Mouse (Mus musculus) kidney, embryonic 15.5 days (tissue): Measurements from ENCODE around the gene Tiparp. TPM values are rescaled to one million over a fixed set of nuclear protein-coding genes. Genes with fewer than 3 reads are reported as not detected.

ENCODE experiments used
- ATAC-seq: fragments of 200-750 bp; cut with Nextera tagmentation; replicated peaks from 2 replicates; pipeline ENCODE4 v1.8.0; 2017; ENCODE audit warnings: moderate TSS enrichment; ENCODE audit not compliant: low FRiP score
- H3K27ac ChIP-seq: fragments of 300-500 bp; sonication (generic); 2 replicates; pipeline ENCODE4 v1.5.1; 2015; ENCODE audit warnings: mild to moderate bottlenecking, inconsistent platforms
- H3K27me3 ChIP-seq: fragments of 300-500 bp; sonication (generic); 2 replicates; pipeline ENCODE4 v1.6.1; 2015; ENCODE audit warnings: inconsistent platforms
- H3K36me3 ChIP-seq: fragments of 300-500 bp; sonication (generic); 2 replicates; pipeline ENCODE4 v1.6.1; 2015; ENCODE audit warnings: inconsistent platforms
- H3K4me1 ChIP-seq: fragments of 300-500 bp; sonication (generic); 2 replicates; pipeline ENCODE4 v1.6.1; 2015; ENCODE audit warnings: inconsistent platforms
- H3K4me2 ChIP-seq: fragments of 300-500 bp; sonication (generic); 2 replicates; pipeline ENCODE4 v1.6.1; 2015; ENCODE audit warnings: moderate library complexity, mild to moderate bottlenecking, inconsistent platforms
- H3K4me3 ChIP-seq: fragments of 300-500 bp; sonication (generic); replicated peaks from 2 replicates; pipeline ENCODE4 v1.5.1; 2015; ENCODE audit warnings: mild to moderate bottlenecking, inconsistent platforms
- H3K9ac ChIP-seq: fragments of 300-500 bp; sonication (generic); 2 replicates; pipeline ENCODE4 v1.6.1; 2015; ENCODE audit warnings: mild to moderate bottlenecking, inconsistent platforms
- H3K9me3 ChIP-seq: fragments of 300-500 bp; sonication (generic); replicated peaks from 2 replicates; pipeline ENCODE4 v1.6.1; 2016; ENCODE audit warnings: inconsistent platforms
- WGBS: fragments of 180-500 bp; shearing (Covaris S2); methylation state at CpG from one replicate; pipeline ENCODE4 v1.1.7; 2015; ENCODE audit warnings: mixed read lengths; 5-methylcytosine and 5-hydroxymethylcytosine counted together
- polyA plus RNA-seq: library from polyadenylated mRNA; unstranded; fragments of >200 nt; fragmentation: Nextera tagmentation; extraction: Ambion mirVana; gene quantifications from 2 replicates; pipeline ENCODE4 v1.2.1, GENCODE M21; 2015

The Tiparp gene
- polyA plus RNA-seq: 26.0 and 29.5 TPM in 2 replicates

DNA sequence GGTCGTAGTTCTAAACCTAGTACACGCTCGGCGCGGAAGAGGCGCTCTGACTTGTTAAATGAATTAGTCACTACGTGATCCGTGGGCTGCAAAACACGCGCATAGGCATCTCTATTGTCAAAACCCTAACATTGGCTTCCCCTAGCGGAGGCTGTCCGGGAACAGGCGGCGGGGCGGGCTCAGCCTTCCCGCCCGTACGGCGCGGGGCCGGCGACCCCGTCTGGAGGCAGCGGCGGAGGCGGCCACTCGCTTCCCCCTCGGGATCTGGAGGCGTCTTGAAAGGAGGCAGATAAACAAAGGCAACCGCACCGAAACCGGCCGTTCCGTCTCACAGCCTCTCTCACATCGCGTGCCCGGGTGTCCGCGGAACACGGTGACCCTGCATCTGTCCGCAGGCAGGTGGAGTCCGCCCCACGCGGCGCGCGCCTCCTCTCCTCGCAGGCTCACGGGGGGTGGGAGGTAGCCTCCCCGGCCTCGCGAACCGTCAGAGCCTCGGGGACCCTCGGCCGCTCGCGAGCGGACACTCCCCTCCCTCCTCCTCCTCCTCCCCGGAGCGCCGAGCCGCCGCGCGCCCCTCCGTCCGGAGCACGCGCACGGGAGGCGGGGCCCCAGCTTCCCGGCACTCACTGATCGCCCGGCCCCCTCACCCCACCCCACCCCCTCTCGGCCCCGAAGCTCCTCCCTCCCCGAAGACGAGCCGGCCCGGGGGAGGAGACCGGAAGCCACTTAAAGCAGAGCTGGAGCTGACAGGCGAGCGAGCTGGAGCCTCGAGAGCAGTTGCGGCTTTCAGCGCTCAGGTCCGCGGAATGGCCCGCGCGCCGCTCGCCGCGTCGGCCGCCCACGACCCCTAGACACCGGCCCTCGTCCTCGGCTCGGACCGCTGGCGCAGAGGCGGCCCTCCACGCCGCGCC, at the start of gene Tiparp:
TSS of gene Tiparp (plus strand) at position 720 of the 911 bp plus-strand sequence.
- Histone ChIP-seq H3K36me3 (peaks cover 11% of the 10 kb centered on the region), H3K4me1 (peaks cover 7% of the 10 kb centered on the region; the same call in 1 of the 2 replicates), H3K4me3 (peak within 1 kb of the TSS; percentile 93), H3K9ac (peak within 1 kb of the TSS; percentile 93), H3K4me2 (peak within 1 kb of the TSS; percentile 84), H3K9me3 (no peaks in the 10 kb centered on the region), H3K27me3 (no peaks in the 10 kb centered on the region), H3K27ac (peak within 1 kb of the TSS; percentile 99)
- under 1% methylated on average over 105 of the region's 109 CpGs for WGBS
- ATAC-seq: peak; percentile 93

GRCm38 (mm10) chr3:65480676-65481075, 47.5 kb upstream of the Tiparp start:
- Histone ChIP-seq H3K27me3 (no peaks in the 10 kb centered on the region), H3K4me1 (0 out of 2 replicates have a peak, but pooled peaks cover 6% of the 10 kb centered on the region), H3K27ac (no peak overlapping the region), H3K4me3 (no peak overlapping the region), H3K4me2 (no peak overlapping the region), H3K9ac (no peak overlapping the region), H3K36me3 (no peaks in the 10 kb centered on the region), H3K9me3 (0 out of 2 replicates have a peak, but pooled peaks cover 3% of the 10 kb centered on the region)
- ATAC-seq: no peak
- 64% methylated on average over 6 of the region's 6 CpGs for WGBS

DNA sequence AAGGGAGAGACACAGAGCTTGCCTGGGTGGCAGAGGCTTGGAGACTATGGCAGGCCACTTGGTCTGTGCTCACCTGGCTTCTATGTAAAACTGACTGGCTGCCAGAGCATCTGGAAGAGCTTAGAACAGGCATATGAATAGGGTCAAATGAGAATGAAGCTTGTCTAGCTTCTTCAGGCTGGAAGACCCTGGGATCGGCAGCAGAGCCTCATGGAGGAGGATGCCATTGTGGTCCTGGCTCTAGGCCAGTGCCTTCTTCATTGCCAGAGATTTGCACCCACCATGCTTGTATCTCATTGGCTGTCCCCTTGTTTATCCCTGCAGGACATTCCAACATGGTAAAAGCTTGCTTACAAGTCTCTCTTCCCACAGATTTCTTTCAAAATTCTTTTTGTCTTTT, 45.9 kb upstream of the Tiparp start:
- Histone ChIP-seq H3K9me3 (0 out of 2 replicates have a peak, but pooled peaks cover 3% of the 10 kb centered on the region), H3K4me1 (0 out of 2 replicates have a peak, but pooled peaks cover 4% of the 10 kb centered on the region), H3K4me2 (no peak overlapping the region), H3K4me3 (no peak overlapping the region), H3K9ac (no peak overlapping the region), H3K27ac (no peak overlapping the region), H3K36me3 (no peaks in the 10 kb centered on the region), H3K27me3 (no peaks in the 10 kb centered on the region)
- WGBS: 67% methylated on average over 1 of the region's 1 CpGs
- ATAC-seq: no peak

DNA sequence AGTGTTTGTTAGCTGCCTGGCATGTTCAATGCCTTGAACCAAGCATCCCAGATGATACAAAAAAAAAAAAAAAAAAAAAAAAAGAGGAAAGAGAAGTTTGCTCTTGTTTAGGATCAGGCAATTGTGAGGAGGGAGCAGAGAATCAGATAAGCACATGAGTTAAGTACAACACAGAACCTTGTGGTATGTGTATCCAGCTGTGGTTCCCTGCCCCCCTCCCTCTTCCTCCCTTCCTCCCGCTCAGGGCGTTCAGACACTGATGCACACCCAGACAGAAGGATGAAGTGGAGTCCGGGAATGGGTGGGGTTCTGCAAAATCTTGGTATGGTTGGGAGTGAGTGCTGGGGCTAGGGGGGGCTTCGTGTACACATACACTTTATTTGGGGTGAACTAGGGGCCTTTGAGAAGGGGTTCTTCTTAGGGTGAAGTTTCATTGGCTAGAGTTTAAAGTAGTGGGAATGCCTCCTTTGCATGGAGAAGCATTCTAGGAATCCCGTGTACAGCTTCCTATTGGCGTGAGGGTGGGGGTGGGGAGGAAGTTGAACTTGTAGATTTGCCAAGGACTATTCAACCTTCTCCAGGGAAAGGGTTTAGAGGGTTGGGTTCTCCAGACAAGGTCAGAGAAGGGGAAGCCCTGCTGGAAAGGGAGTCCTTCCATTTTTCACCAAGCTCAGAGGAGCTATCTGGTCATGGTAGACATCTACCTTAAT, 45.4 kb upstream of the Tiparp start:
- H3K27ac ChIP-seq: no peak overlapping the region

GRCm38 (mm10) chr3:65484161-65484733, 44.0 kb upstream of the Tiparp start:
- Histone ChIP-seq H3K9me3 (no peaks in the 10 kb centered on the region), H3K4me3 (no peak overlapping the region), H3K9ac (no peak overlapping the region), H3K27me3 (no peaks in the 10 kb centered on the region), H3K4me2 (no peak overlapping the region), H3K4me1 (peaks cover 17% of the 10 kb centered on the region; the same call in 1 of the 2 replicates), H3K36me3 (no peaks in the 10 kb centered on the region), H3K27ac (no peak overlapping the region)
- 61% methylated on average over 7 of the region's 7 CpGs for WGBS
- ATAC-seq: no peak

More for the DNA sequence above, 45.4 kb upstream of the Tiparp start:
- H3K4me1 ChIP-seq: peaks cover 6% of the 10 kb centered on the region; the same call in 1 of the 2 replicates
- no peak overlapping the region for H3K4me3 ChIP-seq
- 0 out of 2 replicates have a peak, but pooled peaks cover 3% of the 10 kb centered on the region for H3K9me3 ChIP-seq
- H3K36me3 ChIP-seq: no peaks in the 10 kb centered on the region
- H3K4me2 ChIP-seq: no peak overlapping the region
- 48% methylated on average over 6 of the region's 6 CpGs for WGBS
- 0 out of 2 replicates have a peak, but pooled peaks have one; percentile 52 for ATAC-seq
- H3K27me3 ChIP-seq: no peaks in the 10 kb centered on the region
- no peak overlapping the region for H3K9ac ChIP-seq

DNA sequence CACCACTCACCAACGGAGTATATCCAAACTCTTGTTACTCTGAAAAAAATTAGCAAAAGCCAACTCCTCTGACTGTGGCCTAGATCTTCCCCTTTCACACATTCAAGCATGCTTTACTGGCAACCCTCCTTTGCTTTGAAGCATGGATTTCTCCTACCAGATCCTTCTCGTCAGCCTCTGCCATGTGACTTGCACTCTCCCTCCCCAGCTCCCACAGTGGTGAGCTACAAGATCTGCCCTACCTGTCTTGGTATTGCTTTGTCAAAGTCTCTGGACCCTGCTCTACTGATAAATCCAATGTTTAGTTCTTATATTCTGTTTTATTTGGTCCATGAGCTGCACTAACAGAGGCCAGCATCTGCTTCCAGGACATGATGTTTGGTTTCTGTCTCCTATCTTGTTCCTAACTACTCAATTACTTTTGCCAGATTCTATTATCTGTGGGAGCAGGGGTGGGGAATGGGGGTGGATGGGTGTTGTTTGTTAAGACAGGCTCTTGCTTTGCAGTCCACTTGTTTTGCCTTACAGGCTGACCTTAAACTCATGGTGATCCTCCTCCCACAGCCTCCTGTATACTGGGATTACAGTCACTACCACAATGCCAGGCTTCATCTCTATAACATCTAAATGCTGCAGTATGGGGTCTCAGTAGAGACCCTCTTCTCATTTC, 40.7 kb upstream of the Tiparp start:
- Histone ChIP-seq H3K9me3 (no peaks in the 10 kb centered on the region), H3K9ac (no peak overlapping the region), H3K4me1 (peaks cover 17% of the 10 kb centered on the region; the same call in 1 of the 2 replicates), H3K27ac (no peak overlapping the region), H3K4me2 (no peak overlapping the region), H3K4me3 (no peak overlapping the region), H3K27me3 (no peaks in the 10 kb centered on the region), H3K36me3 (no peaks in the 10 kb centered on the region)
- WGBS: 66% methylated on average over 2 of the region's 2 CpGs
- ATAC-seq: no peak

- H3K4me1 ChIP-seq: peaks cover 14% of the 10 kb centered on the region; the same call in 1 of the 2 replicates
- peak; percentile 70 for ATAC-seq
- H3K4me2 ChIP-seq: no peak overlapping the region
- H3K27me3 ChIP-seq: no peaks in the 10 kb centered on the region
- H3K9me3 ChIP-seq: no peaks in the 10 kb centered on the region
- no peaks in the 10 kb centered on the region for H3K36me3 ChIP-seq
- no peak overlapping the region for H3K9ac ChIP-seq
- no peak overlapping the region for H3K4me3 ChIP-seq
- peak overlapping the region; percentile 52; the same call in 1 of the 2 replicates for H3K27ac ChIP-seq
- 51% methylated on average over 1 of the region's 1 CpGs for WGBS
Observed at GRCm38 (mm10) chr3:65488556-65489244, 39.5 kb upstream of the Tiparp start.

GRCm38 (mm10) chr3:65489601-65490000, 38.6 kb upstream of the Tiparp start:
- no peak for ATAC-seq
- Histone ChIP-seq H3K4me1 (peaks cover 19% of the 10 kb centered on the region), H3K36me3 (no peaks in the 10 kb centered on the region), H3K27me3 (no peaks in the 10 kb centered on the region), H3K9me3 (no peaks in the 10 kb centered on the region), H3K9ac (no peak overlapping the region), H3K4me3 (no peak overlapping the region), H3K4me2 (no peak overlapping the region), H3K27ac (no peak overlapping the region)
- whole genome bisulfite sequencing: 90% methylated on average over 6 of the region's 6 CpGs

- Histone ChIP-seq H3K27ac (peak overlapping the region; percentile 39), H3K4me2 (peak overlapping the region; percentile 24), H3K4me1 (peaks cover 5% of the 10 kb centered on the region), H3K36me3 (no peaks in the 10 kb centered on the region), H3K9me3 (no peaks in the 10 kb centered on the region), H3K27me3 (no peaks in the 10 kb centered on the region), H3K9ac (no peak overlapping the region), H3K4me3 (0 out of 2 replicates have a peak overlapping the region, but pooled peaks have one; percentile 5)
- 34% methylated on average over 9 of the region's 9 CpGs for whole genome bisulfite sequencing
- no peak for ATAC-seq
Observed at GRCm38 (mm10) chr3:65494291-65494763, 33.9 kb upstream of the Tiparp start.

DNA sequence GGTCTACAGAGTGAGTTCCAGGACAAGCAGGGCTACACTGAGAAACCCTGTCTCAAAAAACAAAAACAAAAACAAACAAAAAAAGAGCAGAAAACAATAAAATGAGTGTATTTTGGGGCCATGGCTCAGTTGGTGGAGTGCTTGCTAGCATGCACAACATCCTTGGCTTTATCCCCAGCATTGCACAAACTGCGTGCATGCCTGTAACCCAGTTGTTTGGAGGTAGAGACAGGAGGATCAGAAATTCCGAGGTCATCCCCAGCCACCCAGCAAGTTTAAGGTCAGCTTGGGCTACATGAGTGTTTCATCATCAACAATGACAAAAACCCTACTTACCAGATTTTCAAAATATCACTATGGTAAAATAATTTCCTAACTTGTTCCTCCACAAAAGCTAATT, 20.4 kb upstream of the Tiparp start:
- no peak overlapping the region for H3K27ac ChIP-seq
- WGBS: 87% methylated on average over 2 of the region's 2 CpGs
- H3K9ac ChIP-seq: no peak overlapping the region

GRCm38 (mm10) chr3:65510588-65510987, 17.6 kb upstream of the Tiparp start:
- Histone ChIP-seq H3K36me3 (no peaks in the 10 kb centered on the region), H3K9me3 (no peaks in the 10 kb centered on the region), H3K4me1 (no peaks in the 10 kb centered on the region), H3K27me3 (no peaks in the 10 kb centered on the region), H3K27ac (no peak overlapping the region), H3K4me3 (no peak overlapping the region), H3K4me2 (no peak overlapping the region), H3K9ac (no peak overlapping the region)
- WGBS: 71% methylated on average over 2 of the region's 2 CpGs
- no peak for ATAC-seq

More for the DNA sequence above, 20.4 kb upstream of the Tiparp start:
- Histone ChIP-seq H3K9me3 (no peaks in the 10 kb centered on the region), H3K27me3 (no peaks in the 10 kb centered on the region), H3K36me3 (no peaks in the 10 kb centered on the region), H3K4me3 (no peak overlapping the region), H3K4me2 (no peak overlapping the region), H3K4me1 (no peaks in the 10 kb centered on the region)
- ATAC-seq: no peak
